Mouse (Mus musculus) bone marrow macrophage, adult 2 months (primary cell): Measurements from ENCODE around the gene Tmem184b.

Experiments
- CTCF ChIP-seq: IDR thresholded peaks from 2 replicates; pipeline ENCODE4 v1.5.1; 2012; ENCODE audit warnings: low read depth, mild to moderate bottlenecking, low read length, moderate library complexity
- POLR2A ChIP-seq: IDR thresholded peaks from 2 replicates; pipeline ENCODE4 v1.6.1; 2012; ENCODE audit warnings: mild to moderate bottlenecking, low read depth, low read length, borderline replicate concordance

DNA sequence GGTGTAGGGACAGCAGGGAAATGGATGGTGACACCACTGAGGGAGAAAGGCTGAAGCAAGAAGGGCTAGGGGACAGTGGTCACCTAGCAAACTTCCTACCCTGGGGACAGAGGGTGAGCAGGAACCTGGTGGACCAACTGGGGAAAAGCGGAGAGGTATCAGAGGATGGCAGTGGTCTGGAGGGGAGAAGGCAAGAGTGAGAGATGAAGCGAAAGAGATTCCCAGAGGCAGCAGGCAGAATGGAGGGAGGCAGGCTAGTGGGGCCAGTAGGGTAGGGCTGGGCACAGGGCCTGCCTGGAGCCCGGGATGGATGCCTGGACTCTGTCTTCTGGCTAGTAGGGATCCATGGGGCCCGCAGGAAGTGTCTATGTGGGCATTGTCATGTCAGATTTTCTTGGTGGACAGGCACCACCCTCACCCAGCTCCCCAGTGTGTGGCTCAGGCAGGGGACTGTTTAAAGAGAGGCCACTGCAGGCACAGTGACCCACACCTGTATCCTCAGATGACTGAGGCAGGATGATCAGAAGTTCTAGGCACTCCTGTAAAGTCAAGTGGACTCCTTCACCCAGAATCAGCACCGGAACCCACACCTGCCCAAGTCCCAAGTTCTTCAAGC, 49.6 kb downstream of the Tmem184b start:
- no peak for TF ChIP-seq CTCF
- TF ChIP-seq POLR2A: no peak
